Mouse (Mus musculus) brain, embryonic 14.5 days (tissue): ENCODE results near the gene Wdr20rt. TPM values are rescaled to one million over a fixed set of nuclear protein-coding genes. Genes with fewer than 3 reads are reported as not detected.

Experiments
- DNase-seq: peaks from one replicate; pipeline ENCODE4 v3.0.0-alpha.2; 2011; ENCODE audit warnings: low read depth
- CTCF ChIP-seq: fragments of 200-500 bp; IDR thresholded peaks from 2 replicates; pipeline ENCODE4 v1.5.1; 2012; ENCODE audit warnings: inconsistent platforms, mild to moderate bottlenecking, moderate library complexity, borderline replicate concordance; ENCODE audit not compliant: insufficient read depth, insufficient read length; ENCODE audit errors: extremely low read depth
- POLR2A ChIP-seq: fragments of 200-500 bp; IDR thresholded peaks from 2 replicates; pipeline ENCODE4 v1.6.1; 2012; ENCODE audit warnings: mild to moderate bottlenecking, inconsistent platforms, borderline replicate concordance; ENCODE audit not compliant: poor library complexity, insufficient read depth, insufficient read length, severe bottlenecking; ENCODE audit errors: extremely low read depth
- polyA plus RNA-seq: library from polyadenylated mRNA; depleted of rRNA; stranded (reverse); fragments of >200 nt; gene quantifications from 2 replicates; pipeline ENCODE4 v1.2.3, GENCODE M21; 2012; rRNA removed

The Wdr20rt gene
- polyA plus RNA-seq, 1 experiment = not detected

- TF ChIP-seq POLR2A (no peak), CTCF (no peak)
- peak; percentile 61 for DNase-seq
Observed at GRCm38 (mm10) chr12:65258212-65259138, 33.2 kb downstream of the Wdr20rt start.

DNA sequence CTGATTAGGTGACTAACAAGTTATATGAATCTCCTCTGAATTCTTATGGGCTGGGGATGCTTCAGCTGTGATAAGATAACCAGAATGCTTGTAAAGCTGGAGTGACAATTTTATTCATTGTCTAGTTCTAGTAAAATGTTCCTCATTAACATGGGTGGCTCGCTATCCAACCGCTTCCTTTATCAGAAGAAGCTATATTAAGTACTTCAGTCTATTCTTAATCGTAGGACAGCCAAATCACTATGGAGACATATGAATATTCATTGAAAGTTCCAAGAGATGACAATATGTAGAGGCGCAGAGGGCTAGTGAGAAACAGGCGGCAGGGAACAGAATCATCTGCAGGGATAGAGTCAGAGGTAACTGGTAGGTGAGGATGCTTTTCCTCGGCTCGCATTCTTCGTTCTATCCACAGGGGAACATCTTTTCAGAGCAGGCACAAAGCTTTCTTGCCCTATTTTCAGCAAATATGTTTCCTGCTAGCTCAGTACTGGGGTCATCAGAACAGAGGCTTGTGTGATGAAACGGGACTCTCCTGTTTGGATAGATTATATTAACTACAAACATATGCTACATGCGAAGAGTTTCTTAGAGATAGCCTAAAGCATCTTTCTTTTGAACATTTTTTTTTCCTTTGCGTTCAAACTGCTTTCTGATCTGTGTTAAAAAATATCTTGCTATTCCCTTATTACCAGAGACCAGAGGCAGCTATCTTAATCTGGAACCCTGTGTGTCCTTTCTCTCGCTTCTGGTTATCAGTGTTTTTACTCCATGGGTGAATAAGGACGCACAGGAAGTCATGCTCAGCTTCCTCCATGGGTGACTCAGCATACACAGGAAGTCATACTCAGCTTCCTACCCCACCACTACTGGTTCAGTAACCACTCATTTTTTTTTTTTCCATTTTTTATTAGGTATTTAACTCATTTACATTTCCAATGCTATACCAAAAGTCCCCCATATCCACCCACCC is 34.1 kb downstream of the Wdr20rt start:
- peak; percentile 57 for DNase-seq
- no peak for TF ChIP-seq POLR2A
- TF ChIP-seq CTCF = no peak

GRCm38 (mm10) chr12:65268311-65268984 is 43.1 kb downstream of the Wdr20rt start:
- TF ChIP-seq CTCF (no peak), POLR2A (no peak)
- peak; percentile 73 for DNase-seq

GRCm38 (mm10) chr12:65269406-65269805 is 44.1 kb downstream of the Wdr20rt start:
- DNase-seq = peak; percentile 12
- no peak for TF ChIP-seq POLR2A
- no peak for TF ChIP-seq CTCF

DNA sequence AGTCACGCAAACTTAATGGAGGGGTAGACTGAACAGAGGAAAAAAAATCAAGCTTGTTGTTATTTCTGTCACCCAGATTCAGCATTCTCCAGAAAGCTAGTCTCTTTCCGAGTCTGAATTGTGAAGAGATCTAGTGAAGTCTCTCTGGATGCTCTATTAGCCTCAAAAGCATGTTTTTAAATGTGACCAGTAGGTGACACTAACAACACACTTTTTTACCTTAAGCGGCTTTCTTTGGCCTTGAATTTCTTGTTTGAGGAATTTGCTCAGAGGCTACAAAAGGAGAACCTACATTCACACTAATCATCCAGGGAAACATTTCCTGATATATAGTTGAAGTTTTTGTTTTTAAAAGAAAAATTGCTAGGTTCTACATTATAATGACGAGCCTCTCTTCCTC is 48.5 kb downstream of the Wdr20rt start:
- DNase-seq = peak; percentile 71
- TF ChIP-seq POLR2A (no peak), CTCF (no peak)

Other genes starting within 250 kb of the Wdr20rt start
- gene Prpf39, start 189.2 kb upstream of the Wdr20rt start, polyA plus RNA-seq = 37.6 and 42.2 TPM in 2 replicates
- gene Fkbp3, start 151.5 kb upstream of the Wdr20rt start, polyA plus RNA-seq = 257 and 258 TPM in 2 replicates
- 7.9 and 8.6 TPM in 2 replicates for gene Fancm, start 149.9 kb upstream of the Wdr20rt start, polyA plus RNA-seq
- 8.7 and 14.3 TPM in 2 replicates for gene Mis18bp1, start 52.9 kb upstream of the Wdr20rt start, polyA plus RNA-seq